Mouse (Mus musculus) E14TG2a.4 (cell line): ENCODE measurements around the gene Pde1a.

Experiments used
- H3K27me3 ChIP-seq: 2 replicates; pipeline ENCODE4 v1.6.1; 2014; ENCODE audit warnings: low read length, control low read depth; ENCODE audit not compliant: insufficient read depth
- H3K36me3 ChIP-seq: 2 replicates; pipeline ENCODE4 v1.6.1; 2014; ENCODE audit warnings: low read length, control low read depth; ENCODE audit not compliant: insufficient read depth
- H3K4me1 ChIP-seq: replicated peaks from 2 replicates; pipeline ENCODE4 v1.6.1; 2014; ENCODE audit warnings: low read depth, low read length, control low read depth
- H3K4me3 ChIP-seq: replicated peaks from 2 replicates; pipeline ENCODE4 v1.5.1; 2014; ENCODE audit warnings: mild to moderate bottlenecking, low read length
- H3K9me3 ChIP-seq: 2 replicates; pipeline ENCODE4 v1.6.1; 2014; ENCODE audit warnings: low read length, control low read depth
- CTCF ChIP-seq: conservative IDR thresholded peaks from 2 replicates; pipeline ENCODE4 v1.5.1; 2014; ENCODE audit warnings: low read length
- NANOG ChIP-seq: IDR thresholded peaks from 2 replicates; pipeline ENCODE4 v1.6.1; 2014; ENCODE audit warnings: borderline replicate concordance, low read length, mixed read lengths
- POU5F1 ChIP-seq: IDR thresholded peaks from 2 replicates; pipeline ENCODE4 v1.6.1; 2014; ENCODE audit warnings: low read length, borderline replicate concordance

Pde1a gene

DNA sequence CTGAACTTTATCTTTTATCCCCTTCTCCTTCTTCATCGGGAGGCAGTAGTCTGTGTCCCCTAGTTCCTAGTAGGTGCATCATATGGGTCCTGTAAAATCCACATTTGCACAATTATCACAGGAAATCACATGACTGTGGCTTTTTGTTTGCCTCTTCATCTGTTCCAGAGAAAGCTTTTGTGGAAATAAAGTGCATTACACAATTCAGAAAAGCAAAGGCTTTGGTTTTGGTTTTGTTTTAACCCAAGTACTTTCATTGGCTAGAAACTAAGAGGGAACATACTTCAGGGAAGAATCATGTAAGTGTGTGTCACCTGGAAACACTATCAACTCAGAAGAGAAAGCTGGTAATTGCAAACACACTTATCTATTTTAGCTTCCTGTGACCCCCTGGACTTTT lies 104.2 kb downstream of the Pde1a start:
- no peak overlapping the region for H3K4me3 ChIP-seq
- H3K4me1 ChIP-seq = no peaks in the 10 kb centered on the region
- no peaks in the 10 kb centered on the region for H3K9me3 ChIP-seq
- no peaks in the 10 kb centered on the region for H3K36me3 ChIP-seq
- TF ChIP-seq NANOG (no peak), CTCF (no peak), POU5F1 (no peak)
- no peaks in the 10 kb centered on the region for H3K27me3 ChIP-seq

DNA sequence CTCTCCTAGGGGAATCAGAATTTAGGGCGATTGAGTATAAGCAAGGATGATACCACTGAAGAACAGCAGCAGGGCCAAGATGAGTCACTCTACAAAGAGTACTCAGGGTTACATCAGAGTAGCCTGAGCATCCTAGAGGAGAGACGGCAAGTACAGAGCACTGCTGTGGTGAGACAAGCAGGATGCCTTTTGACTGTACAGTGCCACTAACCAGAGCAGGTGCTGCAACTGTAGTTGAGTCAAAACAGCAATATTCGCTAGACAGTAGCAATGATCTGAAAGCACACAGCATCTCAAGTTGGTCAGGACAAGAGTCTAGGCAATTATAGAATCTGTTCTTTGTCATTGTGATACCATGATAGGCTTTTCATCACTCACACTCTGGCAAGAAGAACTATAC lies 115.1 kb downstream of the Pde1a start:
- TF ChIP-seq POU5F1 (no peak), CTCF (no peak), NANOG (no peak)
- H3K4me1 ChIP-seq = no peaks in the 10 kb centered on the region
- H3K4me3 ChIP-seq = no peak overlapping the region
- H3K9me3 ChIP-seq = no peaks in the 10 kb centered on the region
- H3K27me3 ChIP-seq = no peaks in the 10 kb centered on the region
- no peaks in the 10 kb centered on the region for H3K36me3 ChIP-seq

DNA sequence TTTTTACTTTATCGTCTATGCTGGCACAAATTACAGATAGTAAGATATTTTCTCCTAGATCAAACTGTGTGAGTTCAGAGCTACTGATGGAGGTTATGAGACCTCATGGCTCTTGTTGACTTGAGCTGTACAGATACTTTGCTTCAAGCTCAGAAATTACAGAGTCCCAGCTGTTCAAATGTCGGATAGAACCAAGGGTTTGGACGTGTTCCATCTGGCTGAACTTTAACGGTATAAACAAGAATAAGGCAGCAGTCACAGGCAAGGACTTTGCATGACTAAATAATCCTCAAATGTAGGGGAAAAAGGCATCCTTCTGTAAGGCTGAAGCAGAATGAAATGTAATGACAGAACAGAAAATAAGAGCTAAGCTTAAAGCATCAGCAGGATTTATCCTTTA lies 116.2 kb downstream of the Pde1a start:
- no peaks in the 10 kb centered on the region for H3K27me3 ChIP-seq
- H3K4me3 ChIP-seq = no peak overlapping the region
- no peaks in the 10 kb centered on the region for H3K4me1 ChIP-seq
- no peaks in the 10 kb centered on the region for H3K36me3 ChIP-seq
- no peaks in the 10 kb centered on the region for H3K9me3 ChIP-seq
- no peak for TF ChIP-seq POU5F1

DNA sequence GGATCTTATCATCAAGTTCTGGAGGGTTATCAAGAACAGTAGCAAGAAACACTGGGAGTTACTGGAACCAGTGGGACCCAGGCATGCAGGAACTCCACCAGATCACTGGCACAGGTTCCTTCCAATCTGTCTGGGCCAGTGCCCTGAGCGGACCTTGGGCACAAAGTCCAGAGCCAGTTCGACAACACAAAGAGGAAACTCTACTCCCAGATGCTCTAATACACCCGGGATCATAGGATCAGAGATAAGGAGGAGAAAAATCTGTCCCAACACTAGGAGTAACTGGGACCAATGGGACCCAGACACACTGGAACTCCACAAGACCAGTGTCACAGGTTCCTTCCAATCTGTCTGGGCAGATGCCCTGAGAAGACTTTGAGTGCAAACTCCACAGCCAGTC lies 130.1 kb downstream of the Pde1a start:
- H3K9me3 ChIP-seq = no peaks in the 10 kb centered on the region
- no peak overlapping the region for H3K4me3 ChIP-seq
- H3K36me3 ChIP-seq = no peaks in the 10 kb centered on the region
- H3K27me3 ChIP-seq = no peaks in the 10 kb centered on the region
- no peaks in the 10 kb centered on the region for H3K4me1 ChIP-seq
- TF ChIP-seq NANOG = no peak
- TF ChIP-seq POU5F1 = no peak
- TF ChIP-seq CTCF = no peak

DNA sequence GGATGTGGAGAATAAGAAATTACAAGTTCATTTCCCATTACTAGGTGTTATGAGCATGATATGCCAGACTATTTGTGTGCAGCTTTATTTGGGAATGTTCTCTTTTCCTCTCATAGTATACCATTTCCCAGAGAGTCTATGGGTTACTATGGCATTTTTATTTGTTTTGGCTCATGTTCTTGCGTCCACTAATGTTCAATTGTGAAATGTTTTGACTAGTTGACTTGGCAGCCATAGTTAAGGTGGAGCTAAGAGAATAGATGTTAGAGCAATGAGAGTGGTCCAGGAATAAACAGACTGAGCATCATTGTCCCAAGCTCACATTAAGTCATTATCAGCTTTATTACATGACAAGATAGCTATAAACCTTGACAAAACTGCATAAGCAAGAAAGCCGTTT lies 130.8 kb downstream of the Pde1a start:
- Histone ChIP-seq H3K9me3 (no peaks in the 10 kb centered on the region), H3K4me1 (no peaks in the 10 kb centered on the region), H3K27me3 (no peaks in the 10 kb centered on the region), H3K36me3 (no peaks in the 10 kb centered on the region), H3K4me3 (no peak overlapping the region)
- TF ChIP-seq POU5F1 = no peak
- TF ChIP-seq CTCF = no peak
- no peak for TF ChIP-seq NANOG

DNA sequence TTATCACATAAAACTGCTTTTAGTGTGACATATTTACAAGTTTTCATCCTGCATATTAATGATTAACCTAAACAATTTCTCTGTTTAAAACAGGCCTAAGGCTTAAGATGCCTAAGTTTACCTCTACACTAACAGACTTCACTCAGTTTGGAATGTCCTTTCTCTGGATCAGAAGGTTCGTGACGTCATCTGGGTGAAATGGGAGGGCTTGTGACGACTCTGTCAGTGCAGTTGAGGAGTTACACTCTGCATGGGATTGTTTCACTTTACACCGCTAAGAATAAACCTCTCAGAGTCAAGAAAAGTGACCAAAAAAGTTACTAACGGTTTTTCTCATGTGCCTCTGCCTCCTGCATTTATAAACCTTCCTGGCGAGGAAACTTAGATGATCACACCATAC lies 137.6 kb downstream of the Pde1a start:
- TF ChIP-seq CTCF (no peak), NANOG (no peak), POU5F1 (no peak)

DNA sequence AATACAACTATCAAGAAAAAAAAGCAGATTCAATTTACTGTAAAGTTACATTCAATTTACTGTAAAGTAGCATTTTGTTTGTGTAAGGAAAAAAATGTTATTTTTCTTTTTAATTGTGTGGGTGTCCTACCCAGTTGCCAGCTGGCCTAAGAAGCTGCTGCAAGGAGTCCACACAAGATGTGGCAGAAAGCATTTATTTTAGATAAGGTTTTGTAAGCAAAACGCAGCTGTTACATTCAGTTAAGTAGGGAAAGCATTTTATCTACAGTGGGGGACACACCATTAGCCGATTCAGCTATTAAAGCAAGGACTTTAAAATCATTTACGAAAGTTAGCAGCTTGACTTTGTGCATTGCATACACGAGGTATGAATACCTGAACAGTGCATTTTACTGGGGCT lies 145.5 kb downstream of the Pde1a start:
- Histone ChIP-seq H3K9me3 (no peaks in the 10 kb centered on the region), H3K36me3 (no peaks in the 10 kb centered on the region), H3K4me1 (no peaks in the 10 kb centered on the region), H3K4me3 (no peak overlapping the region), H3K27me3 (no peaks in the 10 kb centered on the region)
- no peak for TF ChIP-seq POU5F1
- no peak for TF ChIP-seq CTCF
- no peak for TF ChIP-seq NANOG

More for the DNA sequence above, 137.6 kb downstream of the Pde1a start:
- Histone ChIP-seq H3K27me3 (no peaks in the 10 kb centered on the region), H3K36me3 (no peaks in the 10 kb centered on the region), H3K4me3 (no peak overlapping the region), H3K9me3 (no peaks in the 10 kb centered on the region), H3K4me1 (no peaks in the 10 kb centered on the region)

DNA sequence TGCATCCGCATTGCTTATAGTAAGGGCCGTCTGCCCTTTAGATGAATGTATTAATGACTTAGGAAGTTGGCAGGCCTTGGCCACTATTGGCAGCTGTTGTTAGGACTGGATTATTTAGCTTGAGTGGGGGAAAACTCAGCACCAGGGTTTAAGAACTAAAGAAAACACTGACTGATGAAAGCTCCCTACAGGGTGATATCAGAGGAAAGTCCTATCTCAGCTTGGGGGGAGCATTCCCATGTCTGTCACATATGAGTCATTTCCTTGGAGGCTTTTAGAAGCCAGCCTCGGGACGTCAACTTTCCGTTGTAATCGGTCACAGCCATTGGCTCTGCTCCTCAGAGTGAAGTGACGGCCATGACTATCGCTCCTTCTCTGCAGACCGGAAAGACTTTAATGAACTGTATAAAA lies 146.0 kb downstream of the Pde1a start:
- H3K9me3 ChIP-seq = no peaks in the 10 kb centered on the region
- TF ChIP-seq POU5F1 = no peak
- no peak for TF ChIP-seq CTCF
- TF ChIP-seq NANOG = no peak
- no peaks in the 10 kb centered on the region for H3K4me1 ChIP-seq
- no peak overlapping the region for H3K4me3 ChIP-seq
- no peaks in the 10 kb centered on the region for H3K36me3 ChIP-seq
- H3K27me3 ChIP-seq = no peaks in the 10 kb centered on the region

DNA sequence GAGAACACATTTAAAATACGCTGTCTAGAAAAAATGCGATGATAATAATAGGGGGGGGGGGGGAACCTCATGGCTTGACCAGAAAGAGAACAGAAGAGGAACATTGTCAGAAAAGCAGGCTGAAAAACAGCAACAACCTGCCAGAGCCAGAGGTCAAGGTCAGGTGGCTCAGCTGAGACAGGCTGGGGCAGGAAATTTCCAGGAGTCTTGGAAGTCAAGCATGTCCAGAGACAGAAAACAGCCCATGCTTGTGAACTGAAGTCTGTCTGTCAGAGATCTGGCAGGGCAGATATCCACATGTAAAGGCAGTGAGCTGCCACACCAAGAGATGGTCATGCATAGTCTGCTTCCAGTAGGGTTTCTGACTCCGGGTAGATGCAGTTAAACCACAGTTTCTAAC lies 147.5 kb downstream of the Pde1a start:
- TF ChIP-seq CTCF (no peak), POU5F1 (no peak), NANOG (no peak)

More for the DNA sequence above, 147.5 kb downstream of the Pde1a start:
- no peaks in the 10 kb centered on the region for H3K27me3 ChIP-seq
- no peaks in the 10 kb centered on the region for H3K36me3 ChIP-seq
- H3K4me1 ChIP-seq = no peaks in the 10 kb centered on the region
- no peak overlapping the region for H3K4me3 ChIP-seq
- no peaks in the 10 kb centered on the region for H3K9me3 ChIP-seq
